9 mouse cellular contexts compared by ENCODE assay signal in the genomic region with DNA sequence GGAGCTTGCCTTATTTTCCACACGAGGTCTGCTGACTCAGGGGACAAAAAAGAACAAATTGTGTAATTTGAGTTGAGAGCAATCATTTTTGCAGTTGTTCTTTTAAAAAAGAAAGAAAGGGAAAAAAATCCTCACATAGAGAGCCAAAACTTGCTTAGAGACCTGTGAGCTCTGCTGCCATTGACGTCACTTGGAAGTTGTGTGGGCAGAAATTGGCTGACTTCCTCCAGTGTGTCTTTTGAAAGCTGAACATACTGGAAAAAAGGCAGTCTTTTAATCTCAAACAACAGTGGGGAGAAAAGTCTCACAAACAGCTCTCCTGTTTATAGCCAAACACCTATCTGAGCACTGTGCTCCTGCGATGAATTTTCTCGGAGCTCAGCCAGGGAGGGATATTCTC. TPM values are rescaled to one million over a fixed set of nuclear protein-coding genes. Genes with fewer than 3 reads are reported as not detected.
A peak's percentile ranks its signal among the peaks of the same experiment; 100 is the strongest.
DNase-seq lines count a peak whose midpoint lies in the region; ATAC-seq and TF ChIP-seq lines count a peak whose summit lies in the region.
"Had no signal": no experiment of that assay in that cellular context is flagged by ENCODE, and none has a peak within 500 bp of the region (broad histone marks: within the 10 kb centered on the region; RNA-seq: fewer than 3 reads in every experiment).

No protein-coding gene starts in this region.

- no peaks in the 10 kb centered on the region for H3K4me1 ChIP-seq in stomach, postnatal 0 days (replicated peaks; ENCODE audit: control insufficient read depth, insufficient read depth)

- no peaks in the 10 kb centered on the region for H3K27me3 ChIP-seq in stomach, postnatal 0 days (ENCODE audit: control insufficient read depth, insufficient read depth, low read length)
- H3K27me3 ChIP-seq: megakaryocyte, embryonic 14.5 days had no signal

- ATAC-seq in stomach, postnatal 0 days (ENCODE audit: low FRiP score, low TSS enrichment): no peak

- peak; percentile 29 for DNase-seq in urinary bladder, postnatal 14 days (ENCODE audit: low spot score)
- no peak for DNase-seq in urinary bladder, adult 2 months (ENCODE audit: low spot score)
- peak; percentile 41 for DNase-seq in gastrocnemius, postnatal 14 days
- peak; percentile 18 to 58 for DNase-seq in layer of hippocampus, postnatal 25 days (ENCODE audit: extremely low spot score in 1 of 2, low spot score in 1 of 2)
- DNase-seq in stomach, postnatal 0 days (ENCODE audit: low spot score): no peak
- no peak for DNase-seq in adipocyte (ENCODE audit: low spot score)
- no peak for DNase-seq in kidney, adult 8-10 months
- DNase-seq: thymus, postnatal 14 days had no signal

- no peak for TF ChIP-seq EP300 in stomach, postnatal 0 days (optimal IDR thresholded peaks at IDR 0.05)

- 80% methylated on average over 4 of the region's 4 CpGs for WGBS in stomach, postnatal 0 days

- no peak overlapping the region for H3K9ac ChIP-seq in stomach, postnatal 0 days (ENCODE audit: low read length)

- no peaks in the 10 kb centered on the region for H3K36me3 ChIP-seq in stomach, postnatal 0 days (ENCODE audit: control insufficient read depth, insufficient read depth, low read length)

- intact Hi-C loops in gastrocnemius, postnatal 14 days (cut with DNase I; ENCODE audit: low total_unique reads): no loop called here

- no peak overlapping the region for H3K4me3 ChIP-seq in stomach, postnatal 0 days (ENCODE audit: low read depth, low read length)
- H3K4me3 ChIP-seq: megakaryocyte, embryonic 14.5 days had no signal

- no peaks in the 10 kb centered on the region for H3K9me3 ChIP-seq in stomach, postnatal 0 days (ENCODE audit: control insufficient read depth, low read length)

- no peak for TF ChIP-seq CTCF in stomach, postnatal 0 days (IDR thresholded peaks at IDR 0.05; ENCODE audit: low read depth)

- H3K27ac ChIP-seq in stomach, postnatal 0 days (replicated peaks): no peak overlapping the region

- H3K4me2 ChIP-seq in stomach, postnatal 0 days (replicated peaks; ENCODE audit: low read depth): no peak overlapping the region

RNA-seq across cellular contexts. Expression of gene Pde7b, which starts 51.1 kb away (rescaled TPM):
- polyA plus RNA-seq in urinary bladder, adult 2 months (2012; rRNA removed): 10.1 and 14.9 TPM in 2 replicates
- 10 to 100 TPM; 38.2 to 46.4 TPM for total RNA-seq in gastrocnemius, postnatal 14 days (2021)
- 10 to 100 TPM; 20.3 to 23.3 TPM for total RNA-seq in layer of hippocampus, postnatal 25 days (2021)
- polyA plus RNA-seq in stomach, postnatal 0 days (2015; fragmentation: Nextera tagmentation; extraction: Ambion mirVana): 1.6 and 2.3 TPM in 2 replicates

Comparison
In these comparisons a context has a peak if more than half of its experiments do, and no peak if none do; other contexts are left out.
1. DNase-seq: peak in urinary bladder, postnatal 14 days (single experiment), gastrocnemius, postnatal 14 days (single experiment) and layer of hippocampus, postnatal 25 days (2 of 2); none in urinary bladder, adult 2 months (single experiment), stomach, postnatal 0 days (single experiment), adipocyte (single experiment) and kidney, adult 8-10 months (0 of 2).